Mouse (Mus musculus): ENCODE results near the gene Vps13d. TPM values are rescaled to one million over a fixed set of nuclear protein-coding genes. Genes with fewer than 3 reads are reported as not detected.

Vps13d gene
- total RNA-seq, 2 experiments from 2014 or later, result 61.5 to 64.3 TPM

DNA sequence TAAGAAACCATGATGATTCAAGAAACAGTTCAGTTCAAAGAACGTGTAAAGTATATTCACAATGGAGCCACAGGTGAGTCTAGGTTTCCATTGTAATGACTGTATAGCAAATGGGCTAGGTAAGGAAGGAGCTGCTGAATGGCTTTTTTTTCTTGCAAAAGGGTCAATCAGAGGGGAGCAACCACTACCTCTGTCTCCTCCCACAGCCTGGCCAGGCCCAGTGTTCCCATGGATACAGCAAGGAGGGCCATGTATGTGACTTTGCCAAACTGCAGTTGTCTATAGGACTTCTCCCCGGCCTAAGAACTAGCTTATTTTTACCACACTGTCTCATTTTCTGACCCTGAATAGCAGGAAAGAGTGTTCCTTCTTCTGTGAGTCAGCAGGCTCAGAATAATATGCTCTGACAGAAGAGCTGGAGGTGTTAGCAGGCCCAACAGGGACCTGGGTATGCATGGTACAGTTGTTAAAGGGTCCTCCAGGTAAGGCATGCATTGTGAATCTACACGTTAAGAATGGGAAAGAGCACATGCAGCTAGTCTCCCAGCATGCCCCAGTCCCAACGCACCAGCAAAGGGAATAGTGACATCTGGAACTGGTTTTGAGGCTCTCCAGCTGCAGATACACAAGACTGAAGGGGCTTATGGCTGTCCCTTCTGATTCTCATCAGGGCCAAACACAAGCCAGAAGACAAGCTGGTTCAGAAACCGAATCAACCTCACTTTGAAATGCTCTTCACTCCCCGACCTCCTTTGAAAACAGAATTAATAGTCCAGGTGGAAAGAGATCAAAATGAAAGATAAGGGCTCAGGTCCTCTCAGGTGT is 197.6 kb downstream of the Vps13d start:
- intact Hi-C loops (cut with DNase I), result loop anchor here (5.0 kb wide), 1 partner anchor 105 kb away; the partner anchor contains the start of gene Dhrs3
- DNase-seq (ENCODE audit: low spot score), result no peak

DNA sequence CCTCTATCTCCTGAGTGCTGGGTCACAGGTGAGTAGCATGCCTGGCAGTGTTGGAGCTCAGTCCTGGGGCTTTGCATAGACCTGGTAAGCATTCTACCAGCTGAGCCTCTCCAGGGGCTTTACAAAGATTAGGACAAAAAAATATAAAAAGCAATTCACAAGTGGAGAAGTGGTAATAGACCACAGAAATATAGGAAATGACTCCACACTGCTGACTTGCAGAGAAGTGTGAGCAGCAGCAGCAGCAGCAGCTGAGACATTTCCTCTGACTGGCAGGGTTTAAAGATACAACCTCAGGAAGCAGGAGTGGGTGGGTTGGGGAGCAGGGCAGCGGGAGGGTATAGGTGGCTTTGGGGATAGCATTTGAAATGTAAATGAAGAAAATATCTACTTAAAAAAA is 199.0 kb downstream of the Vps13d start:
- no peak for DNase-seq (ENCODE audit: low spot score)
- intact Hi-C loops (cut with DNase I), result loop anchor here (5.0 kb wide), 1 partner anchor 104 kb away; the partner anchor contains the start of gene Dhrs3

DNA sequence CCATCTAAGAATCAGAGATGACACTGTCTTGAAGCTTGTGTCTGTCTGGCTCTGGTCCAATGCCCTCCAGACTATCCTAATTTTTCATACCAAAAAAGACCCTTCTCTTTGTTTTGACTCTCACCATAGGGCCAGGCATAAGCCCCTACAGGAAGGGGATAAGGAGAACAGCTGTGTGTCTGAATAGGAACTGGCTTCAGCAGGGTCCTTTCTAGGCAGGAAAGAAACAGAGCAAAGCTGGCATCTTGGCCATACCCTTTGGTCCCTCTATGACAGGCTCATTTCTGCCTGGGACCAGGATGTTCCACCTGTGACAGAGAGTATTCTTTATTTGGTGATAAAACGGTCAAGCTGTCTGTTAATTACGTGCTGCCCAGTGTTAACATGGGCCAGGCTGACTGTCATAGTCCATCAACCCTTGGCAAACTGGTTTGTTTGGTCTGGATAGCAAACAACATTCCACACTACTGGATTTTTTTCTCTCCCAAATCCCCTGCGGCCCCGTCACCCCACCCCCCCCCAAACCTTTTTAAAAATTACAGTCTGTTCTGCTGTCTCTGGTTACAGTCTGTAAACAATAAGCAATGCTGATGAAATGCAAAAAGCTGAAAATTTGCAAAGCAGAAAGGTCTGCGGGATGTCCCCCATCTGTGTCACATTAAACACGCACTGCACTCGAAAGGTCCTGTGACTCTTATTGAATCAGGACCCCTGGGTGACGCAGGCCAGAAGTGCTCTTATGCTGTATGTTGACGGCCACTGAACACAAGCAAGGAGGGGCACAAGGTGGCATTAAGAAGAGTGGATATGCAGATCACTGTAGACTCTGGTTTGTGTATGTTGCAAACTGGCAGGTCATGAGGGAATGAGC is 201.5 kb downstream of the Vps13d start:
- no peak for DNase-seq (ENCODE audit: low spot score)
- intact Hi-C loops (cut with DNase I), result no loop called here

DNA sequence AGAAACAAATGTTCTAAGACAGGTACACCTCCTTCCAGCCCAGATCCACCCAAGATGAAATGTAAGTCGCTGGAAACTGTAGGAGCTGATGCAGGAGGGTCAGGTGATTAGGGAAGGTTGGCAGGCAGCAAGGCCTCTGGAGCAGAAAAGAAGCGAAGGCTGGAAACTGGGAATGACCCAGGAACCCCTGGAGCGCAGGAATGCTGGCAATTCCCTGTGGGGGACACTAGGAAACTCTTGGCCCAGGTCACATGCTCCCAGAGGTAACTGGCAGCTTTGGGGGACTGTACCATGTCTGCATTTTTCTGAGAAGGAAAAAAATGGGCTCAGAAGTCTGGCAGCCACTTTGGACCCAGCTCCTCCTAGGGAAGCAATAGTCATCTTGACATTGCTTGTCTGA is 202.4 kb downstream of the Vps13d start:
- intact Hi-C loops (cut with DNase I), result no loop called here
- no peak for DNase-seq (ENCODE audit: low spot score)

DNA sequence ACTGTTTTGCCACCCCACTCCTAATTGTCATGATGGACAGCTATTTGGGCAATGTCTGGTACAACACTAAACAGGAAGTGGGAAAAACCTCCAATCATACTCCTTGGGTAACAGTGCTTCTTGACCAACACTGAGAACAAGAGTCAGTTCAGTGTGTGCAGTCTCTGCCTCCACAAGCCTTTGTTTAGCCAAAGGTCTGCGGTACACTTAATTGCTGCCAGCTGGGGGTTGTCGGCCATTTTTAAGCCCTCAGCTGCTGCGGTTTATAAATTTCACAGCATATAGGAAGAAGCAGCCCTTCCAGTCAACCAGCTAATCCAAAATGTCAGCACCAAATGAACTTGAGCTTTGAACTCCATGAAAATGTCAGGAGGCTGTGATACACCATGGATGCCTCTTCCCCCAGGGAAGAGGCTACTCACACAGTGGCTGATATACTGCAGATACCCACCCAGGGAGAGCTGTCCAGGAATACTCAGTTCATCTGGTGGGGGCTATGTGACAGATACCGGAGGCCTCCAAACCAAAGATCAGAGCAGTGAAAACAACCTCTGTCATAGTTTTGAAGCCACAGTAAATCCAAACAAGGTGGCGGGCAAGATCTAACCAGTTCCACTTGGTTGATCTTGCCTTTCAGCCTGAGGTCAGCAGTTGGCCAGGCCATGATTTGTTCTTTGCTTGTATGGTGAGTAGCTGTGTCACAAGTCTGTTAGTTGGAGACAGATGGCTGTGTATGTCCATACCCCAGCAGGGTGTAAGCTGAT is 206.2 kb downstream of the Vps13d start:
- DNase-seq (ENCODE audit: low spot score), result no peak
- intact Hi-C loops (cut with DNase I), result no loop called here

DNA sequence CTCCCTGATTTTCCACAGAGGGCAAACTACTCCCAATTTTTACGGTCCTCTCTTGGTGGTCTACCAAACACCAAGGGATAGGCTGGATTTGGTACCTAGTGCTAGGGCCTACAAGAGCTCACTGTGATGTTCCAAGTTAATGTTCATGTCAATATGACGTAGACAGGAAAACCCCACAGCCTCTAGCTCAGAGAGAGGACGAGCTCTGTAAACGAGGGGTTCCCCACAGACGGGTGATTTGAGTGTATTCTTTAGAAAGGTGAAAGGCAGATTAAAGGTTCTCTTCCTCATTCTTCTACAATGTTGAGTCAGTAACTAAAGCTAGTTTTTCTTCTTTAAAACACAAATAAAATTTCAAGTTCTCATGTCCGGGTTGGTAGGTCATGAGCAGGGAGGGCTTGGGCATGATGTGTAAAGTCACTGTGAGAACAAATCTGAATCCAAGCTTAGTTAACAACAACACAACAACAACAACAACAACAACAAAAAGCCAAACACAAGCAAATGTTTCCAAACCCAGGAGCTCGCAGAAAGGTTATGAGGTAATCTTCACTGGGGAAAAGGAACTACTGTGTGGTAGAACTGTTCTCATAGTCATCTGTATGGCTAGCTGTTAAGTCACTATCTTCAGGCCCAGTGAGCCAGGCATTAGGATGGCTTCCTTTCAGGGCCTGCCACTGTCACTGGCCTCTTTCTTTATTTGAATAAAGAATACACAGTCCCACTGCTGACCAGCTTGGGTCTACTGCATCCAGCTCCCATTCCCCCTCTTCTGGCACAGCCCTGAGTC is 208.6 kb downstream of the Vps13d start:
- intact Hi-C loops (cut with DNase I), result no loop called here
- DNase-seq (ENCODE audit: low spot score), result no peak

DNA sequence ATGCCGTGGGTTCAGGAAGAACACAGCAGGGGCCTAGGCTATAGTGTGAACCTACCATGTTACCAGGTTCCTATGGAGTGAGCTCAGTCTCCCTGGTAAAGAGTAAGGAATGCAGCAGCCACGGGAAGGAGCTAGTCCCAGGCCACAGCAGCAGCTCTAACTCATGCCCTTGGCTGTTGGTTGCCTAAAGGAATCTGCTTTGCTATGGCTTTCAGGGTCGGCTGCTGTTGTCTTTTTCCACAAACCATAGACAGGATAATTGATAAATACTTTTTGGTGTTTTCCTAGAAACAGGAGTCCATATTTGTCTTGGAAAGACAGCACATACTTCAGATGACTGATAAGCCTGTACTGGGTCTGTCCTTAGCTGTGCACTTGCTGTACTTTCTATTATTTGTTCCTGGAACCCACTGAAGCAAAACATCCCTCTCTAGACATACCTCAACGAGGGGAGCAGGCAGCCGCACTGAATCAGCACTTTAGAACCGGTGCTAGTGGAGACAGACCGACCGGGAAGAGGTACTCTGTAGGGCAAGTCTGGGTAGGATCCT is 210.9 kb downstream of the Vps13d start:
- intact Hi-C loops (cut with DNase I), result loop anchor here (5.0 kb wide), 1 partner anchor 33 kb away; no protein-coding TSS in a partner anchor
- no peak for DNase-seq (ENCODE audit: low spot score)

DNA sequence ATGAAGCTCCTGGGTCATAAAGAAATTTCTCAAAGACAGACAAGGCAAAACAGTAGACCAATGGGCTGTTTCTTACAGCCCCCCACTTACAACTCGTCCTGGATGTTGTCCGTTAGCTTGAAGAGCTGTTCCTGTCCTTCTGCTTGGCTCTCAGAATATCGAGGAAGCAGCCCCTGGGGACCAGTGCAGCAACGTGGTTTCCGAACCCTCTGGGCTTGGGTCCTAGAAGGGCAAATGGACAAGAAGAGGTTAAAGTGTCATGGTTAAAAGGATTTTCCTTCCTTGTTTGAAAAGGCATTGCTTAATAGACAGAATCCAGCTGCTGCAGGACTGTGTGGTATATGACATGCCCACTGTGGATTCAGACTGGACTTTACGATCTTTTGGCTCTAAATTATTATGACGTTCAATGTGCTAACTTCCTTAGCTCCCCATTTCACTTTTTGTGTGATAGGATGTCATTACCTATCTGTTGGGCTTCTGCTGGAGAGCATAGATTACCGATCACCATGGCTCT is 211.5 kb downstream of the Vps13d start:
- intact Hi-C loops (cut with DNase I), result loop anchor here (5.0 kb wide), 1 partner anchor 34 kb away; no protein-coding TSS in a partner anchor
- DNase-seq (ENCODE audit: low spot score), result no peak

DNA sequence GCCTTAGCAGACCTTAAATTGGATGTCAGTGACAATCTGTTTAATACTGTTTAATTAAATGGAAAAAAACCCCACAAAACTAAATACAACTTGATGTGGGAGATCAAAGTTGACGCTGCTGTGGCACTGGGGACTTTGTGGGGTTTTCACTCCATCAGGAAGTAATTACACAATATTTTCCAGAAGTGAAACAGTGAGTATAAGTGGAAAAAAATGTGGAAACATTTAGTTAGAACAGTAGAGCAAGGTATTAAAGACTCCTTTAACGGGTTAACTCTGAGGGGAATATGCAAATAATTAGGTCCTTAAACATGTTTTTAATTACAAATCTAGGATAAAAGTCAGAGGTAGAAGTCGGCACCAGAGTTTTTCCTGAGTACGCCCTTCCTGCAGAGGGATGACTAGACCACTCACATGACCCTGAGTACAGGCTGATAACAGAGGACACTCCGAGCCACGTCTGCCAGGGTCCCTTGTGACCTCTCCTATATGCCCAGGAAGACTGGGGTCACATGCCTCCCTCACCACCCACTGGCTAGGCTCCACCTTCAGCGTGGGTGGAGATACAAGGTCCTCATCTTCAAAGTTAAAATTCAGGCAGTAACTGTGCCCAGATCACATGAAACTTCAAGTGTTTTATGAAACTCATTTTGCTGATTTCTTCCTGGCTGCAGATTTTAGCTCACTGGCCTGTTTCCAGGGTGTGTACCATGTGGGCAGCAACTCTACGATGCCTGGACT is 213.8 kb downstream of the Vps13d start:
- peak; percentile 66 for DNase-seq (ENCODE audit: low spot score)
- intact Hi-C loops (cut with DNase I), result loop anchor here (5.0 kb wide), 1 partner anchor 36 kb away; no protein-coding TSS in a partner anchor

DNA sequence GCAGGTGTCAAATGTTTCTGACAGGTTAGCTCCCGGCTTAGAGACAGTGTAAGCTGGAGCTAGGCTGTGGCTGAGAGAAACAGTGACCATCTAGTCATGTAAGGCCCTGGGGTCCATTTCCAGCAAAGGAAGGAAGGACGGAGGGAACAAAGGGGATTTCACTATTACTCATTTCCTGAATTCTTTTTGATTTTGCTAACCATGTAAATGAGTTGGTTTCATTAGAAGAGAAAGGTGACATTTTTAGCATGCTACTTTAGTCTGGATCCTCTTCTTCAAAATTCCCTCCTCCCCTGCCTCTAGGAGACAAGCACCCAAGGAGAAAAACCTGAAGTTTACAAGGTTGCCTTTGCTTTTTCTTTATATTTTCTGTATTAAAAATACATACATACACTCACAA is 214.7 kb downstream of the Vps13d start:
- intact Hi-C loops (cut with DNase I), result loop anchor here (5.0 kb wide), 1 partner anchor 37 kb away; no protein-coding TSS in a partner anchor
- no peak for DNase-seq (ENCODE audit: low spot score)

DNA sequence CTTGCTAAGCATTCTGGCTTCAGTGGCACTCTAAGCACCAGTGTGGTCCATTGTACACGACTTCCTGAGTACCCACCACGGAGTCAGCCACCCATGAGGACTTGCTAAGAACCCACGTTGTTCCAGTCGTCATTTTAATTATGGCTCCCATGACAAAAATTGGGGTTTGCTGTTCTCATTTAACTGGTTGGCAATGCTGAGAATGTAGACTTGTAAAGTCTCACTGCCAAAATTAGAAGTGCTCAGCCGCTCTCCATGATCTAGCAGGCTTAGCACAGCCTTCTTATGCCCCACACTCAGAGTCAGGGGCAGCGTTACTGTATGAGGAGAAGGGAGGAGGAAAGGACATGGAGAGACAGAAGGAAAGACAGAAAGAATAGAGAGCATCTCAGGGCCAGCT is 216.8 kb downstream of the Vps13d start:
- intact Hi-C loops (cut with DNase I), result no loop called here
- DNase-seq (ENCODE audit: low spot score), result no peak

DNA sequence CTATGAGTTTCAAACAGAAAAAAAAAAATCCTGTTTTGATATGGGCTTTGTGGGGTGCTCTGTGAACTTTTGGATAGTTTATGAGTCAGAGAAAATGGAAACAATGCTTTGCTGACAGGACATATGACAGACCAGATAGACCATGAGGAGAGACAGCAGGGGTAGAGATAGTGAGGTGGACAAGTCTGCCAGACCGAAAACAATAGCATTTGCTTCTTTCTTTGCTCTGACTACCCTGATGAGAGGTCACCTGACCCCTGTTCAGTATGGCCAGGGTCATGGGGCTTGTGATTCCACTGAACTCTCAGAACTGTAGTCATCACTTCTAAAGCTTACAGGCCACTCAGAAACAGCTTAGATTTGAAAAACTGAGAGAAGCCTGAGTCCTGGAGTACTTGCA is 217.7 kb downstream of the Vps13d start:
- no peak for DNase-seq (ENCODE audit: low spot score)
- intact Hi-C loops (cut with DNase I), result no loop called here

DNA sequence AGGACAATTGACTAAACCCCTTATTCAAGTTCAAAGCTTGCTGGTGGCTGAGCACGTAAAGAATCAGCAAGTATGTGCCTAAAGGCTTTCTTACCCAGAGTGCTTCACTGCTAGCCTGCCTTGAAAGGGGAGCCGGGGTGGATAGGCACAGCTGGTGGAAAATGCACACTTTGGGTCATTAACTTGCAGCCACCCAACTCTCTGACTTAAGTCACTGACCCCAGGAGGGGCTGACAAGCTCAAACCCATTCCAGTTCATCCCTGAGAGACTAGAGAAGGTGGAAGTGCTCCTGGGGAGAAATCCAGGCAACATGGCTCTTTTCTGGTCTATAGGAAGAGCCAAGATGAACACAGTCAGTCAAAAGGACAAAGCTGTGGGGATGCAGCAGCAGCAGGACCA is 219.3 kb downstream of the Vps13d start:
- intact Hi-C loops (cut with DNase I), result no loop called here
- no peak for DNase-seq (ENCODE audit: low spot score)

DNA sequence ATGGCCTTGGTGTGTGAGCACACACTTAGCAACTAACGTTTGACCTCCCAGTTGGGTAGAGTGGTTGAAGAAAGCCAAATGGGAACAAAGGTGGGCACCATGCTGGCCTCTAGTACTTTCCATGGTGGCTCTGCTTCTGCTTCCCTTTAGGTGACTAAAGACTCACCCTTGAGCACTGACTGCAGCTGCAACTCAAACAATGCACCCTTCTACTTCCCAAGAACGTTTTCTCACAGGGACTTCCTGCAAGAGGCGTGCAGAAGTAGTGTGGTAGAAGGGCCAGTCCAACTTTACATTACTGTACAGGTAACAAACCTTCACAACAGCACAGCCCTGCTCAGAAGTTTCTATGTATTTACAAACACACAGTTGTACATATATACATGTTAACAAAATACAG is 220.3 kb downstream of the Vps13d start:
- intact Hi-C loops (cut with DNase I), result no loop called here
- DNase-seq (ENCODE audit: low spot score), result no peak

DNA sequence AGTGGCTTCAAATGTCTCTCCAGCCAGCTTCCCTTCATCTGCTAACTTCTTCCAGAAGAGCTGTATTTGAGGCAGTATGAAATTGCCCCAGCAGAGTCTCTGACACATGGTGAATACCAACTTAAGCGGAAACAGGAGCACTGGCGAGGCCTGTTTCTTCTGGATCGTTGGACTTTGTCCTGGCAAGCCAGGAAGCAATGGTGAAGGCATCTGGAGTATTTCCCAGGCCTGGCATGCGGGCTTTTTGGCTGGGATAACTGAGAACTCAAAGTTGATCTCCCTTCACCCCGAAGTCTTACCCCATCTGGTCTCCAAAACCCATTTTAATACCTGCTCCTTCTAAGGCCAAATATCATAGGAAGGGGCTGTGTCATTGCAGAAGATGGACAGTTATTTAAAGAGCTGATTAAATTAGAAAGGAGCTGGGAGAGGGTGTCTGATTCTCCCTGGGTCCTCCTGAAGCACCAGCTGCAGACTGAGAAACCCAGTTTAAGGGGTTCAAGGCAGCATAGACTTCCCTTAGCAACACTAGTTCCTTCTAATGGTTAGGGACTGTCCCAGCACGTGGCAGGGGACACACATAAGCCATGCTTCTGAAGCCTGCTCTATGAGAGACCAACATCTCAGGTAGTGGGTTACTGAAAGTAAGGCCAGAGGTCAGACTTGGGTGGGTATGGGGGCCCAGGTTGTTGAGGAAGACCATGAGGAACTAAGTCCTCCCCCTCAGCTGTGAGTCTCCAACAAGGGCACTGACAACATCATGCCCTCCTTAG is 221.7 kb downstream of the Vps13d start:
- no peak for DNase-seq (ENCODE audit: low spot score)

DNA sequence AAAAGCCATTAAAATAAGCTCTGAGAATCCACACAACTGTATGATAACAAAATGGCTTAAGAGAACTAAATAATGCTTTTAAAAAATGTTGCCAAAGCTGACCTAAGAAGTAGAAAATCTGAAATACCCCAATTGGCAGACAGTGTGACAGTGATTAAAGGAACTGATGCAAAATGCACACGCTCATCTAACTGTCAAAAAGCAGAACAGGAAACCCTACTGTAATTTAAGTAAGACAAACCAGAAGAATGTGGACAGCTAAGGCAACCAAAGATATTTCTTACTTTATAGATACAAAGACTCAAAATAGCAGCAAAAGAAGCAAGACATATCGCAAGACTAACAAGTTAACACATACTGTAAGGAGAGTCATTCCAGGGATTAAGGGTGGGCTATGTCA is 223.8 kb downstream of the Vps13d start:
- DNase-seq (ENCODE audit: low spot score), result no peak
- intact Hi-C loops (cut with DNase I), result no loop called here

More for the DNA sequence above, 221.7 kb downstream of the Vps13d start:
- intact Hi-C loops (cut with DNase I), result no loop called here

DNA sequence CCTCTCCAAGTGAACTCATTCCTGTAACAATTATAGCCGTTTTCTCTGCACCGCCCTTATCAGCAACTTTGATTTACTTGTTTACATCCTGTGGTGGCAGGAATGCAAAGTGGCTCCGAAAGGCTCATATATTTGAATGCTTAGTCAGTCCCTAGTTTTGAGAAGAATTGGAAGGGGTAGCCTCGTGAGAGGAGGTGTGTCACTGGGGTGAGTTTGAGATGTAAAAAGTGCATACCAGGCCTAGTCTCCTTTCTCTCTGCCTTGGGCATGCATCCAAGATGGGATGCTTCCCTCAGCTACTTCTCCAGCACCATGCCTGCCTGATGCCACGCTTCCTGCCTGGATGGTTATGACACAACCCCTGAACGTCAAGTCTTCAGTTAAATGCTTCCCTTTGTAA is 225.8 kb downstream of the Vps13d start:
- intact Hi-C loops (cut with DNase I), result no loop called here
- no peak for DNase-seq (ENCODE audit: low spot score)
